12 mouse cellular contexts compared by ENCODE assay signal in the genomic region with DNA sequence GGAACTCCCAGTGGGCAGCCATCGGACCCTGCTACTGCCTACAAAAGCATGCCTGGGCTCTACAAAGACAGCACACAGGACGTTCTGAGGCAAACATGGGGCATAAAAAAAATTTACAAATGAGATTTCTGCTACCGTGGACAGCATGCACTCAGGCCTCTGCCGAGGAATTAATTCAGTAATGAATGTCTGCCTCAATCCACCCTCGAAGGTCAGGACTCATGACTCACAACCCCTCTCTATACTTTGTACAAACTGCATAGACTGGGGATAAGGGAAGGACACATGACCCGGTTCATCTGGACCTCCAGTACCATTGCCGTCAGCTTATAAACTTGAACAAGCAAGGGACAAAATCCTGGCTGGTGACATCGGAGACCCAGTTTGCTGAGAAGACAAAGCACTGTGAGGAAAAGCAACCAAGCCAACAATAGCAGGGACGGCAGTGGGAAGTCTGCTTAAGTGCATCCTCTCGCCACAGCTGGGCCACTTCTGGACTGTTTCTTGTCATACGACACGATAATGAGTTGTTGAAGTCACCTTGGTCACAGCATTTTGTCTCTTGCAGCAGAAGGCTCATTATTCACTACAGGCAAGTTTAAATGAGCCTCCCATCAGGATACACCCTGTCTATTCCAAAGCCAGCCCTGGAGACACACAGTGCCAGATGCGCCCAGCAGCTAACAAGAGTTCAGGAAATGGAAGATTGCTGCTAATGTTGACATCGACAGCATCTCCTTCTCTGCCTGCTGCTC.
DNase-seq lines count a peak whose midpoint lies in the region; ATAC-seq lines count a peak whose summit lies in the region.
"Had no signal": no experiment of that assay in that cellular context is flagged by ENCODE, and none has a peak within 500 bp of the region (broad histone marks: within the 10 kb centered on the region; RNA-seq: fewer than 3 reads in every experiment).

No protein-coding gene starts in this region.

- peak; percentile 79 for DNase-seq in heart, embryonic 10.5 days (ENCODE audit: low spot score)
- DNase-seq in heart, adult 8-10 months (ENCODE audit: low spot score), result no peak
- DNase-seq in ZHBTc4 (ENCODE audit: low read depth, low spot score), result peak; percentile 9
- DNase-seq in forebrain, embryonic 14.5 days (ENCODE audit: low spot score), result peak; percentile 34
- DNase-seq in midbrain, embryonic 10.5 days (ENCODE audit: low spot score), result no peak
- no peak for DNase-seq in gastrocnemius, adult 18-20 months (ENCODE audit: low spot score)
- DNase-seq in layer of hippocampus, postnatal 14 days (ENCODE audit: low spot score in 2 of 2), result no peak
- DNase-seq in lung, adult 18-20 months, result no peak
- DNase-seq: cerebellum, adult 2 months; thymus, postnatal 36 days had no signal

- H3K9ac ChIP-seq in forebrain, embryonic 14.5 days (ENCODE audit: low read length), result no peak overlapping the region
- H3K9ac ChIP-seq: limb, embryonic 12.5 days had no signal

- no peaks in the 10 kb centered on the region for H3K27me3 ChIP-seq in heart, embryonic 10.5 days (ENCODE audit: insufficient read depth, poor library complexity, severe bottlenecking)
- H3K27me3 ChIP-seq in forebrain, embryonic 14.5 days (replicated peaks; ENCODE audit: control insufficient read depth, insufficient read depth, low read length), result no peaks in the 10 kb centered on the region
- H3K27me3 ChIP-seq in midbrain, embryonic 10.5 days (ENCODE audit: low read depth, poor library complexity, severe bottlenecking), result no peaks in the 10 kb centered on the region
- H3K27me3 ChIP-seq: limb, embryonic 12.5 days had no signal

- 62% methylated on average over 14 of the region's 14 CpGs for WGBS in heart, embryonic 10.5 days
- WGBS in forebrain, embryonic 14.5 days, result 64% methylated on average over 14 of the region's 14 CpGs
- WGBS in midbrain, embryonic 10.5 days, result 84% methylated on average over 14 of the region's 14 CpGs

- no peak overlapping the region for H3K4me2 ChIP-seq in forebrain, embryonic 14.5 days (ENCODE audit: low read length)
- H3K4me2 ChIP-seq: limb, embryonic 12.5 days had no signal

- peaks cover 45% of the 10 kb centered on the region for H3K4me1 ChIP-seq in heart, embryonic 10.5 days
- H3K4me1 ChIP-seq in forebrain, embryonic 14.5 days (ENCODE audit: control insufficient read depth, insufficient read depth, low read length), result peaks cover 6% of the 10 kb centered on the region
- peaks cover 20% of the 10 kb centered on the region for H3K4me1 ChIP-seq in midbrain, embryonic 10.5 days

- H3K9me3 ChIP-seq in heart, embryonic 10.5 days, result no peaks in the 10 kb centered on the region
- H3K9me3 ChIP-seq in forebrain, embryonic 14.5 days (replicated peaks; ENCODE audit: control insufficient read depth, low read length), result no peaks in the 10 kb centered on the region
- H3K9me3 ChIP-seq in midbrain, embryonic 10.5 days (replicated peaks), result no peaks in the 10 kb centered on the region
- H3K9me3 ChIP-seq: limb, embryonic 12.5 days had no signal

- H3K27ac ChIP-seq in heart, embryonic 10.5 days, result peak overlapping the region; percentile 52; the same call in 1 of the 2 replicates
- no peak overlapping the region; the same call in 1 of the 2 replicates for H3K27ac ChIP-seq in forebrain, embryonic 14.5 days (ENCODE audit: low read depth, low read length)
- peak overlapping the region; percentile 33; the same call in 1 of the 2 replicates for H3K27ac ChIP-seq in midbrain, embryonic 10.5 days (replicated peaks)
- H3K27ac ChIP-seq: limb, embryonic 12.5 days had no signal

- H3K4me3 ChIP-seq in heart, embryonic 10.5 days, result no peak overlapping the region
- H3K4me3 ChIP-seq in forebrain, embryonic 14.5 days (ENCODE audit: low read depth, low read length), result no peak overlapping the region
- no peak overlapping the region for H3K4me3 ChIP-seq in midbrain, embryonic 10.5 days
- H3K4me3 ChIP-seq: limb, embryonic 12.5 days had no signal

- peaks cover 37% of the 10 kb centered on the region for H3K36me3 ChIP-seq in heart, embryonic 10.5 days
- H3K36me3 ChIP-seq in forebrain, embryonic 14.5 days (ENCODE audit: control insufficient read depth, insufficient read depth, low read length), result no peaks in the 10 kb centered on the region
- H3K36me3 ChIP-seq in midbrain, embryonic 10.5 days, result peaks cover 26% of the 10 kb centered on the region

- peak; percentile 38; the same call in 1 of the 2 replicates for ATAC-seq in forebrain, embryonic 14.5 days
- ATAC-seq: CD4-positive, CD25-positive, alpha-beta regulatory T cell, adult 4 months had no signal

Comparison
In these comparisons a context has a peak if more than half of its experiments do, and no peak if none do; other contexts are left out.
1. DNase-seq: peak in heart, embryonic 10.5 days (single experiment), ZHBTc4 (single experiment) and forebrain, embryonic 14.5 days (single experiment); none in heart, adult 8-10 months (single experiment), midbrain, embryonic 10.5 days (single experiment), gastrocnemius, adult 18-20 months (single experiment), layer of hippocampus, postnatal 14 days (0 of 2) and lung, adult 18-20 months (0 of 2).